Mouse (Mus musculus) testis, adult 2 months (tissue): ENCODE measurements around the gene S100a2. TPM values are rescaled to one million over a fixed set of nuclear protein-coding genes. Genes with fewer than 3 reads are reported as not detected.

Experiments
- H3K27ac ChIP-seq: fragments of 200-500 bp; 2 replicates; pipeline ENCODE4 v1.5.1; 2012; ENCODE audit warnings: low read depth, low read length; ENCODE audit not compliant: control insufficient read depth, insufficient read depth
- H3K27me3 ChIP-seq: fragments of 200-500 bp; 2 replicates; pipeline ENCODE4 v1.6.1; 2012; ENCODE audit warnings: mild to moderate bottlenecking, low read length, moderate library complexity; ENCODE audit not compliant: control insufficient read depth, insufficient read depth
- H3K36me3 ChIP-seq: fragments of 200-500 bp; 2 replicates; pipeline ENCODE4 v1.6.1; 2012; ENCODE audit warnings: mild to moderate bottlenecking, low read length; ENCODE audit not compliant: control insufficient read depth, insufficient read depth
- H3K4me1 ChIP-seq: fragments of 200-500 bp; 2 replicates; pipeline ENCODE4 v1.6.1; 2012; ENCODE audit warnings: low read length; ENCODE audit not compliant: control insufficient read depth, insufficient read depth
- H3K4me3 ChIP-seq: fragments of 200-500 bp; 2 replicates; pipeline ENCODE4 v1.5.1; 2012; ENCODE audit warnings: low read depth, mild to moderate bottlenecking, low read length, moderate library complexity, mixed read lengths; ENCODE audit not compliant: control insufficient read depth
- CTCF ChIP-seq: fragments of 200-500 bp; IDR thresholded peaks from 2 replicates; pipeline ENCODE4 v1.5.1; 2012; ENCODE audit warnings: low read depth, mild to moderate bottlenecking, inconsistent platforms, low read length, moderate library complexity; ENCODE audit not compliant: control insufficient read depth, insufficient read depth, insufficient replicate concordance
- POLR2A ChIP-seq: fragments of 200-500 bp; IDR thresholded peaks from 2 replicates; pipeline ENCODE4 v1.6.1; 2012; ENCODE audit warnings: low read depth, mild to moderate bottlenecking, inconsistent platforms, low read length, moderate library complexity; ENCODE audit not compliant: control insufficient read depth
- polyA plus RNA-seq: library from polyadenylated mRNA; depleted of rRNA; stranded (reverse); fragments of >200 nt; gene quantifications from 2 replicates; pipeline ENCODE4 v1.2.3, GENCODE M21; 2012

The S100a2 gene
- polyA plus RNA-seq, 1 experiment = not detected

DNA sequence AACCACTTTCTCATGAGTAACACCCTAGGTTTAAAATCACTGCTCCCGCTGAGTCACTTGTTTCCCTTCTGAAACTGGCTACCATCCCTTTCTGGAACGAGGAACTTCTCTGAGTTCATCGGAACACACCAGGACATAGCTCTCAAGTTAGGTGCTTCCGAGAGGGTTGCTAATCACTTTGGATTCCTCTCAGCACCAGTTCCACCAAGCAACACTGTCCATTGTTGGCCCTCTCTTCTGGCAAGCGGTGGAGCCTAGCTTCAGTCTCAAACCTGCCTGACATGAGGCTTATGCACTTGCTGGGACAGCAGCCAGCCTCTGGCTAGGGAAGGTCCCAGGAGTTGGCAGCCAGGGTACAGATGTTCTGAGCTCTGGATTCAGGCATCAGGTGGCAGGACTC is 15.4 kb upstream of the S100a2 start:
- Histone ChIP-seq H3K36me3 (no peaks in the 10 kb centered on the region), H3K4me1 (no peaks in the 10 kb centered on the region), H3K27ac (no peak overlapping the region), H3K27me3 (no peaks in the 10 kb centered on the region), H3K4me3 (no peak overlapping the region)
- TF ChIP-seq CTCF = no peak
- TF ChIP-seq POLR2A = no peak

DNA sequence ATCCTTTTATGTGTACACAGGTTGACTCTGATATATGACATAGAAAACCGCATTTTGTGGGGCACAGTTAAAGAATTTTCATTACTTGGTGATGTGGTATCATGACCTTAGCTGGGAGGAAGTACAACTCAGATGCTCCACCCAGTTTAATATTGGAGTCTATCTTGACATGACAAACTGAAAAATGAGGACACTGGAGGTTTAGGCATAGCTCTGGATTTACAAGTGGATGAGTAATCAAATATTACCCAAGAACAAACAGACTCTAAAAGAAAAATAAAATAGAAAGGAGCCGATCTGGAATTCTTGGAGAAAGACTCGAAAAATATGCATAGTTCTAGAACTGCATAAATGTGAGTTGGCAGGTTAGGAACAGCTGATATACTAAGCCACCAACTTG is 14.7 kb upstream of the S100a2 start:
- TF ChIP-seq POLR2A (no peak), CTCF (no peak)
- Histone ChIP-seq H3K4me3 (no peak overlapping the region), H3K4me1 (no peaks in the 10 kb centered on the region)

DNA sequence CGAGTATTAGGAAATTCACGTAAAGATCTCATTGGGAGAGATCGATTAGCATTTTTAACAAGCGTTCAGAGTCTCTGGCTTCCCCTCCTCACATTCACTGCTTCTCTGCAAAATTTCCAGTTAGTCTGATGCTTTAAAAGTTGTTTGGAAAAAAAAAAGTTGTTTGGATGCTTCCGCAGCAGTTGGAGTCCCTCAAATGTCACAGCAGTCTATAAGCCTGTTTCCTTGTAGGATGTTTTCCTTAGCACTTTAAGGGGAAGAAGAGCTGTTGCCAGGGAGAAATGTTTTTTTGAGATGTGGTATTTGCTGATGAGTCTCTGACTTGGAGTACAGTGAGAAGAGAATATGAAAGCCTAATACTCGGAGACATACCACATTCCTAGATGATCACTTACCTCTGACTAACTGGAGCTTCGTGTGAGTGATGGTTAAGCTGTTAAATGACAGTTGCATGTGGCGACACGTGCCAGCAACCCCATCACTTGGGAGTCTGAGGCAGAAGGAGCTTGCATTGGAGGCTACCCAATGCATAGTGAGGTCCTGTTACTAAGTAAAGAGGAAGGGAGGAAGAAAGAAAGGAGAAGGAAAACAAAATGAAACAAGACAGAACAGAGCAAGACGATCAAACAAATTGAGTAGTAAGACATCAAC is 13.6 kb upstream of the S100a2 start:
- Histone ChIP-seq H3K4me3 (no peak overlapping the region), H3K4me1 (no peaks in the 10 kb centered on the region), H3K27me3 (no peaks in the 10 kb centered on the region), H3K27ac (no peak overlapping the region), H3K36me3 (no peaks in the 10 kb centered on the region)
- TF ChIP-seq CTCF (no peak), POLR2A (no peak)

More for the DNA sequence above, 14.7 kb upstream of the S100a2 start:
- H3K36me3 ChIP-seq = no peaks in the 10 kb centered on the region
- H3K27ac ChIP-seq = no peak overlapping the region
- no peaks in the 10 kb centered on the region for H3K27me3 ChIP-seq

DNA sequence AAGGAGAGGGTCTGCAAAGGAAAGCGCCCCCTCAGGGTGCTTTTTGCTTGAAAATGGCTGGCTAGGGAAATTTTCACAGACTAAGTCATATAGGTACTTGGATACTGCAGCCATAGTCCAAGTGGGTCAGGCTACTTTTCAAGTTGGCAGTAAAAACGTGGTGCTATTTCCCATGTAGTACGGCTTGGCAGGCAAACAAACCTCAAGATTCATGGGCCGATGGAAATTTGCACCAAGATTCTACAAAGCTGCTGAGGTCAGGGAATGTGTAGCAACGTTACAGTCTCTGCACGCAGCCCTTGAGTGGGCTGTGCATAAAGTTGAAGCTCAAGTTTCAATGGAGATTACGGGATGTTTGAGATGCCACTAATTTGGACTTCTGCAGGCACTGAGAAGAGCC is 10.6 kb upstream of the S100a2 start:
- Histone ChIP-seq H3K27ac (no peak overlapping the region), H3K4me1 (no peaks in the 10 kb centered on the region; the same call in 1 of the 2 replicates), H3K4me3 (no peak overlapping the region), H3K36me3 (no peaks in the 10 kb centered on the region), H3K27me3 (no peaks in the 10 kb centered on the region)
- TF ChIP-seq POLR2A (no peak), CTCF (no peak)

DNA sequence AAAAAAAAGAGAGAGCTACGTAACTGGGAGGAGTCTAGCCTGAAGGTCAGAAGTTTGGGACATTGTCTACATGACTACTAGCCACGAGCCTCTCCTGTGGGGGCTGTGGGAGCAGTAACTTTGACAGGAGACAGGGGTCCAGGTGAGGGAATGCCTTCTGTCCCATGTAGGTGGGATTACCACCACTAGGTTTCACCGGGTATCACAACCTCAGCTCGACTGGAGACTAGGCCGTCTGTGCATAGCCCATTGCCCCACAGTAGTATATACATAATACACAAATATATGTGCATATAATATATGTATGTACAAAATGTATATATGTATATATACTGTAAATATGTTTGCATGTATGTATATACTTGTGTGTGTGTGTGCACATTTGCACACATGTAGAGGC is 8.9 kb upstream of the S100a2 start:
- no peaks in the 10 kb centered on the region for H3K27me3 ChIP-seq
- no peaks in the 10 kb centered on the region for H3K36me3 ChIP-seq
- TF ChIP-seq CTCF = no peak
- no peak for TF ChIP-seq POLR2A
- H3K27ac ChIP-seq = no peak overlapping the region
- H3K4me3 ChIP-seq = no peak overlapping the region
- H3K4me1 ChIP-seq = peaks cover 3% of the 10 kb centered on the region

DNA sequence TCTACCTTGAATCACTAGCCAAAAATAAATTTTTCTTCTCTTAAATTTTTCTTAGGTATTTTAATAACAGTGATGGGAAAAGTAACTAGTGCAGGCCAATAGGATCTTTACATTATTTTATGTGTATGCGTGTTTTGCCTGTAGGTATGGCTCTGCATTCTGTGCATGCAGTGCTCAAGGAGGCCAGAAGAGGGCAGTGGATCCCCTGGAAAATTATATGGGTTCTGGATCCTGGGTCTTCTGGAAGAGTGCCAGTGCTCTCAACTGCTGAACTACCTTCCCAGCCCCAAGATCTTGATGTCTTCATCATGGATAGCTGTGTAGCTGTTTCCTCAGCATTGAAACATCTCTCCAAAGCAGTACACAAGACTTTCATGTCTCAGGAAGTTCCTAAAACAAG is 7.9 kb upstream of the S100a2 start:
- Histone ChIP-seq H3K27me3 (no peaks in the 10 kb centered on the region), H3K27ac (no peak overlapping the region), H3K4me1 (peaks cover 13% of the 10 kb centered on the region), H3K4me3 (no peak overlapping the region), H3K36me3 (no peaks in the 10 kb centered on the region)
- TF ChIP-seq CTCF (0 out of 2 replicates have a peak, but pooled peaks have one; percentile 3), POLR2A (no peak)

DNA sequence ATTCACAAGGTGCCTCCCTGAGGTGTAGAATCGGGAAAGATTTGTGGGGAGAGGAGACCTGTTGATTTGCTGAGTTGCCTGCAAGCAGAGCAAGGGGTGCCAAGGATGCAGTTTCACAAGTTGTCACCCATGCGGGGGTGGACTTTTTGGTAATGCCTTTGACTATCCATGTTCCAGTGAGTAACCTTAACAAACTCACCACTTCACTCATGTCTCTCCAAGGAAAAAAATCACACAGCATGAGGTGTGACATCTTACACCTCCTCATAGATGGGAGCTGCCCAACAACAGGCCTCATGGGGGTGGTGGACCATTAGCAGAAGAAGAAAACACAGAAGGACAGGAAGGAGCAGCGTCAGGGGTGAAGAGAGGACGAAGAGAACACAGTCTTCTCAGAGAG is 7.5 kb upstream of the S100a2 start:
- H3K27me3 ChIP-seq = no peaks in the 10 kb centered on the region
- H3K4me3 ChIP-seq = no peak overlapping the region
- H3K36me3 ChIP-seq = no peaks in the 10 kb centered on the region
- TF ChIP-seq CTCF (no peak), POLR2A (no peak)
- peaks cover 14% of the 10 kb centered on the region for H3K4me1 ChIP-seq
- no peak overlapping the region for H3K27ac ChIP-seq

DNA sequence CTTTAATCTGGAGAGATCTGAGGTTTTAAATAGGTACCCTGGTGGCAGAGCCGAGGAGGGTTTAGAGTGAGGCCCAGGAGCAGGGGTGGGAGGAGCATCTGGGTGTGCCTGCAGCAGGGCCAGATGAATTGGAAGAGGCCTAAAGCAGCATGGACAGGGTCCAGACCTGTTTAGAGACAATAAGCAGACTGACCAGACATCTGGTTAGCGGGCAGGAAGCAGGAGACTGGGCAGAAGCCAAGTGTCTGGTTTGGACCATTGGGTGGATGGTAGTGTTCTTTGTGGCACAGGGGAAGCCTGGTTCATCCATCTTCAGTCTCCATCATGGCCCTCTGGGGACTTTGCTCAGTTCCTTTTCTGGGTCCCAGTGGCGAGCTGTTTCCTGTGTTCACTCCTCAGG is 6.2 kb upstream of the S100a2 start:
- Histone ChIP-seq H3K4me1 (peaks cover 14% of the 10 kb centered on the region), H3K36me3 (no peaks in the 10 kb centered on the region), H3K27ac (no peak overlapping the region), H3K27me3 (no peaks in the 10 kb centered on the region), H3K4me3 (no peak overlapping the region)
- TF ChIP-seq POLR2A = no peak
- no peak for TF ChIP-seq CTCF
